Mouse (Mus musculus) gastrocnemius, postnatal 25 days (tissue): ENCODE data around the gene 2210016F16Rik. TPM values are rescaled to one million over a fixed set of nuclear protein-coding genes. Genes with fewer than 3 reads are reported as not detected.
"Not testable (repeated sequence)": the region's sequence is repeated elsewhere in the genome, so short reads cannot be mapped to it uniquely, and the experiment has no call there.

Source experiments
- DNase-seq: peaks from one replicate; pipeline ENCODE4 v3.0.0; 2022
- microRNA-seq, 2 experiments: library from miRNA; unstranded; fragments of <30 nt; microRNA quantifications; one replicate each; pipeline ENCODE4 v1.2.0; 2021; ENCODE audit warnings: borderline replicate concordance in 2 of 2
- total RNA-seq, 2 experiments: library from RNA; stranded (reverse); gene quantifications; 1 replicate in 1 of 2; 2 replicates in 1 of 2; pipeline ENCODE4 v1.2.3; 2021

2210016F16Rik gene
- total RNA-seq, 2 experiments from 2014 or later, result 7.0 to 7.2 TPM

DNA sequence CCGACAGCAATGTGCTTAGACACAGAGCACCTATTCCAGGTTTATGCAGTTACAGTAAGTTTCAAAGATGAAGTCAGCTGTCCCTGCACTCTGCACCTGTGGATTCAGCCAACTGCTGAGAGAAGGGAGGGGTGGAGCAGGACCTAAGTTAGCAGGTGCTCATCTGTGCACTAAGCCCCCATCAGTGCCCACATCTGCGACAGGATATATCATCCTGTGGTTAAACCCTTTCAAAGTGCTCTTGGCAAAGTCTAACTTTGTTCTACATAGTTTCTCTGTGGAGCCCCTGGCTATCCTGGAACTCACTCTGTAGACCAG is 11.9 kb downstream of the 2210016F16Rik start:
- no peak for DNase-seq

DNA sequence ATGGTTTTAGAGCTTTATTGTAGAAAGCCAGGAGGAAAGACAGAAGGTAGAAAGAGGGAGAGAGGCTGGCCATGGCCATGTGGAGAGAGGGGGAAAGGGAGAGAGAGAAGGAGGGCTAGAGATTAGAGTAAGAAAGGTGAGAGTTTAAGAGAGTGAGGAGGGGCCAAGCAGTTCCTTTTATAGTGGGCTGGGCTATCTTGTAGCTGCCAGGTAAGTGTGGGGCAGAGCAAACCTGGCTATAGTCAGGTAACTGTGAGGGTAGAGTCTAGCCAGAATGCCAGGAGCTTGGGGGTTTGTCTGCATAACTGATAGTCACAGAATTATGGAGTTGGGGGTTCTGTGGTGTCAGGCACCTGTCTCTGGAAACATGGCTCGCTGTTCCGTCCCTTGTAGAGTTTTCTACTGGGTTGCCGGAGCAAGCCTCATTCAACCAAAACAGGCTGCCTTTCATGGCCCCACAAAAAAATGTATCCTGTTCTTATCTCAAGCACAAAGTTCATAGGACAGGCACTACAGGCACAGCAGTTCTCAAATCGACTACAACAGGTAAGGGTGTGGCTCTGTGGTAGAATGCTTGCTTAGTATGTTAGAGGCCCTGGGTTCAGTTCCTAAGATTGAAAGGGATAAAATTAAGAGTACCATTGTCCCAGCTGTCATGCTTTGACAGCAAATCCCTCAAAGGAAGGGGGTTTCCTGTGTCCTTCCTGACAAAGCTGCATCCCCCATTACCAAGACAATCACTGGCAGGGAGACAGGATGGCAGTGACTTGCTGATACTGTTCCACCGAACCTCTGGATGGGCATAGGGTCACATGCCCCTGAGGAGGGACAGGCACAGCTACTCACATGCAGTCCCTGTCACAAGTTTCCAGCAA is 12.5 kb downstream of the 2210016F16Rik start:
- no peak for DNase-seq

DNA sequence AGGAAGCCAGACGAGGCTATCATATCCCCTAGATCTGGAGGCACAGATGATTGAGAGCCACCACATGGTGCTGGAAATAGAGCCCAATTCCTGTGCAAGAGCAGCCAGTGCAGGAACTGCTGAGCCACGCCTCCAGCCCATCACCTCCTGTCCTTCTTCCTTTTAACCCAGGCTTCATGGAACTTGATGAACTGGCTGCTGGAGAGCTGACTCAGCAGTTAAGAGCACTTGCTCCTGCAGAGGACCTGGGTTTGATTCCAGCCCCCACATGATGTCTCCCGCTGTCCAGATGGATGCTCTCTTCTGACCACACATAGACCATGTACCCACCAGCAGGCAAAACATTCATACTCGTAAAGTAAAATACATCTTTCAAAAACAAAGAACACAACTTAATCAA is 16.2 kb downstream of the 2210016F16Rik start:
- DNase-seq, result no peak

DNA sequence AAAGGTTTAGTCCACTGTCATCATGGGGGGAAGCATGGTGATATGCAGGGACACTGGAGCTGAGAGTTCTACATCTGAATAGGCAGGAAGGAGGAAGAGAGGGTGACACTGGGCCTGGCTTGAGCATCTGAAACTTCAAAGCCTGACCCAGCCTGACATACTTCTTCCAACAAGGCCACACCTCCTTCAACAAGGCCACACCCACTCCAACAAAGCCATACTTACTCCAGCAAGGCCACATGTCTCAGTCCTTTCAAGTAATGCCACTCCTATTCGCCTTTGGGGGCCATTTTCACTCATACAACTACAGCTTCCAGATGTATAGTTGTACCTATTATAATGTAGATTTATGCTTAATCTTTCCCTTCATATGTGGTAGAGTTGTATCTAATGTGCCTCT is 17.4 kb downstream of the 2210016F16Rik start:
- DNase-seq, result no peak

DNA sequence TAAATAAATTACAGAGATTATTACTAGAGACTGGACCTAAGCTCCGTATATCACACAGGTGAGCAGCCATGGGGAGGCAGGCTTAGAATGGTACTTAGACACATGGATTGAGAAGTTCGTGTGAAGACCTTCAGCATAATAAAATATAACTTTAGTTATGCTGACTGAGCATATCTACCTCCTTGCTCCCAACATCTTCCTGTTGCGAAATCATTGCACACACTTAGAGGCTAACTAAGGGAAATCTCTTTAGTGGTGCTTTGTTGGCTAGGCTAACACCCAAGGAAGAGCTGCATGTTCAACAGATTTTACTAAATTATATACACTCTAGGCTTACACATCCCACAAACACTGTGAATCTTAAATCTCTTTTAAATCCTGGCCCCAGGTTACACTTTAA is 18.7 kb downstream of the 2210016F16Rik start:
- no peak for DNase-seq

DNA sequence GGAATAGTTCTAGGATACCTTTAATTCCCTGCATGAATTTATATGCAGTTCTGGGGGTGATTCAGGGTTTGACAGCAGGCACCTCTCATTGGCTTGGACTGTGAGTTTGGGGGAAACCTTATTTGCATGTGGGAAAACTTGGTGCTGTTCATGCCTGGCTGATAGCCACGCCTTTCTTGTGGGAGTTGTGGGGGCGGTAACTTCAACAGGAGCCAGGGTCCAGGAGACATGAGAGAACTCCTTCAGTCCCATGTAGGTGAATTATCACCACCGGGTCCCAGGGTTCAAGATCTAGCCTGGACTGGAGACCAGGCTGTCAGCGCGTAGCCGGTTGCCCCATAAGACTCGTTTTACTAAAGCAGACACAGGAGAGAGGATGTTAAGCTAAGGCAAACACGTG is 19.8 kb downstream of the 2210016F16Rik start:
- DNase-seq, result not testable (repeated sequence)

DNA sequence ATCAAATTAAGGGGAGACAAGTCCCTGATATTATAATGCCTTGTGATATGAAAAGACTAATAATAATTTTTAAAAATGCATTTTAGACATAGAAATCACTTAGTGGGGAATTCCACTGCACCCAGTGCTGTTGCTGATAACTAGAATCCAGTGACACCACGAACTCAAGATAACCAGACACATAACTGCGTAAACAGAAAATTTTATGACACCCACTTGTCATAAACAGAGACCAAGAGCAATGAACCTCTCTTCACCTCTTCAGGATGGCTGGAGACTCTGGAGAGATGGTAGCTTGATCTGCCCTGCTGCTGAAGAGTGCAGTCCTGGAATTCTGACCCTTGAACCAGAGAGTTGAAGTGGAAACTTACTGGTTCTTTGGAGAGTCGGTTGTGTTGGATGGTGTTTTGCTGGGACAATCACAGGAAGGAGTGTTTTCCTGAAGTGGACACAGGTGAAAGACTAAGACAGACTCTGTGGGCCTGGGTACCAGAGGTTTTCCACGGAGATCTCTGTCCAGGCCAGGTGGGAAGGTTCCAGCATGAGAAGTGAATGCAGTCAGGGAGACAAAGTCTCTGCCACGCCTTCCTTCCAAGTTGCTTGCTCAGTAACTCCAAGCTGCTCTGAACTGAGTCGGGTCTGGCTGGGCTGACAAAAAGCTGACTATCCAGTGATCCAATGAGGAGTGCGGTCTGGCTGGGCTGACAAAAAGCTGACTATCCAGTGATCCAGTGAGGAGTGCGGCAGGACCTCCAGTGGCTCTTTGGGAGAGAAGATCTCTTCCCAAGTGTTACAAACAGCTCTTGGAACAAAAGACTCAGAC is 20.5 kb downstream of the 2210016F16Rik start:
- DNase-seq, result no peak

DNA sequence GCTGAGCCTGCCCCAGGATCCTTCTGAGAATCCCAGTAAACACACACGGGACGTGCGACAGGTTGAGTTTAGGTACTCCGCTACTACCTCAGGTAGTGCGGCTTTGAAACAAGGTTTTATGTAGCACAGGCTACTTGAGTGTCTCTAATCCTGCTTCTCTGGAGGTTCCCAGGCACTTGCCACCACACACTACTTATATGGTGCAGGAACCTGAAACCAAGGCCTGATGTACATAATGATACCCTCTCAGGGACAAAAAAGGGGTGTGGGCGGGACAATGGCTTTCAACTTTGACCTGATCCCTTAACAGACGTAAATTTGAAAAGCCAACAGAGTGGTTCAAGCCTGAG is 25.7 kb downstream of the 2210016F16Rik start:
- no peak for DNase-seq

DNA sequence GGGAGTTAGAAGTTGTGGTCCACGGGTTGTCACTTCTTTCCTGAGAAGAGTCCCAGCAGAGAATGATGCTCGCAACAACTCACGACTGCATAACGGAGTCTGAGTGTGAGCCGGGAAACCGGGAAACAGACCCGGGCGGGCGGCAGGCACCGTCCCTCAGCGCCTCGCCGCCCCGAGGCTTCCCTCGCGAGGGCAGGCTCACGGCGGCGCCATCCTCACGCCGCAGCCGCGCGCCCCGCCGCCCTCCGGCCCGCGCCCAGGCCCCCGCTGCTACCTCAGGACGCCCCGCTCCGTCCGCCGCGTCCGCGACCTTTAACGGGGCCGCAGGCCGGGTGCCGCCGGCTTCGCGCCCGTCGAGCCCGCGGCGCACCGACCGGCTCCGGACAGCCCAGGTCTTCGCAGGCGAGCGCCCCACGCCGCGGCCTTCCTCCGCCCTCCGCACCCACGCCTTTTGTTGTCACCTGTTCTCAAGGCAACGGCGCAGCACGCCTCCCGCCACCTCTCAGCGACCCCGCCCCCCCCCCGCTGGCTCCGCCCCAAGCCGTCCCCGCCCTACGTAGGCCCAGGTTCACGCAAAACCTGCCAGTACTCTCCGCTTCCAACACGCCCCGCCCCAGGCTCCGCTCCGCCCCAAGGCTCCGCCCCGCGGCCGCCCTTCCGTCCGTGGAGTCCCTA is 26.3 kb downstream of the 2210016F16Rik start, which contains the start of gene Kif27:
Gene Kif27 (minus strand): TSS at position 494 of the 675 bp plus-strand sequence.
- peak; percentile 82 for DNase-seq

DNA sequence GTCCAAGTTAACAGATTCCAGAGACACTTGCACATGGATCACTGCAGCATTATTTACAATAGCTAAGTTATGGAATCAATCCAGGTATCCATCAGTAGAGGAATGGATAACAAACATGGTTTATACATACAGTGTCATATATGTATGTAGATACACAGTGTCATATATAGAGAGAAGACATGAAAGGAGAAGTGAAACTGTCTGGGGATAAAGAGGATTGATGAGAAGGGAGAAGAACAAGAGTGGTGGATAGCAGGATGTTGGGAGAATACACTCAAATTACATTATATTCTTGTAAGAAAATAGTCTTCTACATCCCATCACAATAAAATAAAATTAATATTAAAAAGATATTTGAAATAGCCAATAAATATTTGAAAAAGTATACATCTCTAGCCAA is 32.0 kb downstream of the 2210016F16Rik start:
- no peak for DNase-seq

DNA sequence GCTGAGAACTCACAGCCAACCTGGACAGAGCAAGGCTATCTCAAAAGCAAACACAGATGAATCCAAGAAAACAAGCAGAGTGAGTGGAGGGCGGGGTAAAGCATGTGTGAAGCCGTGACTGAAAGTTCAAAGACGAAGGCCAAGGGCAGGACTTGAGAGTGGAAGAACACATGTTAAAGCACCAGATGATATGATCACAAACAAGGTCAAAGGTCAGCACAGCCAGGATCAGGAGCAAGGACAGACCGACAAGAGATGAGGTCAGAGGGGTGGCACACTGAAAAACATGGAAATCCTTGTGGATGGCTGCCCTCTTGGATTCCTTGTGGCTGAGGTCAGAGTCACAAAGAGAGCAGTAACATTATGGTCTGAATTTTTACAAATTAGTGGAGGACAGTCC is 34.4 kb downstream of the 2210016F16Rik start:
- no peak for DNase-seq

DNA sequence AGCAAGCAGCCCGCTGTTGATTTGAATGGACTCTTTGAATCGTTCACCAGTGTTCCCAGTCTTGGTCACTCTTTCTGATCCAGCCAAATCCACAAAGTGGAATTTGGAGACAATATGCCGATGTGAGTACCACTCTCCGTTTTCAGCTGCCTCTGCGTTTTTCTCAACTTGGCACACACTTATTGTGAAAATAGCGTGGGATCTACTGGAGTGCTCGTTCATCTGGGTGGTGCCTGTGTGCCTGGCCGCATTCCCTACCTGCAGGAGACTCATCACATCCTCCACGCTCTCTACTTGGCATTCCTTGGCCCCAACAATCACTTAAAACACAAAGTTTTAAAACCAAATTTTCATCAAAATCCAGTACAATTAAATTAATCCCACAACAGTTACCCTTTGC is 40.5 kb downstream of the 2210016F16Rik start:
- DNase-seq, result no peak

DNA sequence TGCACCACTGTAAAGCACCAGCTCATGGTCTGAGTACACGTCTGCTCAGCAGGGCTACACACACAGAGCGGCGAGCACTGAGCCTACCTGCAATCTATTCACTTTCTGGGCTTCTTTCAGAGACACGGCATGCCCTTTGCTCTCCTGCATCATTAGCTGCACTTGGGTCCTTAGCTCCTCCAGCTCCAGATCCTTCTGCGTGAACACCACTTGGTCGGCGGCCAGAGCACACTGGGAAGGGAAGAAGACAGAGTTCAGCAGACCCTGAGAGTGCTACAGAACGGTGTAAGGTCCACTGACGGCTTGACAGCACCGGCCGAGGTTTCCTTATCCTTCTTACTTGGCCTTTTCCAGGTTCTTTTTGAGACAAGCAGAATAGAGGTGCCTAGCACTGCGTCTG is 47.6 kb downstream of the 2210016F16Rik start:
- no peak for DNase-seq

DNA sequence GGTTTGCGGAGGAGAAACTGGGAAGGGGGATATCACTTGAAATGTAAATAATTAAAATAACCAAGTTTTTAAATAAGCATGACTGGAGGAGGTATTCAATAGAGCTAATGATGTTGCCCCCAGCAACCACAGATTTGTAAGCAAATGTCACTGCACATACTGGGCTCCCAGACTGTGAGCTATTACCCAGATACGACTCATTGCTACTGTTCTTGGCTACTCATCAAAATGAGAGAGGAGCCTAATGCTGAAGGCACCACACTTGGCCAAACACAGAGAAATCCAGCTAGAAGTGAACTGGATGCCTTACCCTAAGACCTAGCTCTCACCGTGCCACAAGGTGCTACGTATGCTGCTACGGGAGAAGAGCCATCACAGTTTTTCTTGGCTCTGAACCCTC is 50.9 kb downstream of the 2210016F16Rik start:
- no peak for DNase-seq

Small RNA genes within 50 kb of the gene (microRNA-seq; reads per million reads assigned to microRNA genes)
- gene Mir7-1, result 36.8 to 62.2 reads per million in 2 experiments

Other genes starting within 250 kb of the 2210016F16Rik start
- 10 to 100 TPM in 1 of 2 experiments, 1 to 10 TPM in 1; 9.3 to 12.2 TPM for gene Idnk, start 227.6 kb downstream of the 2210016F16Rik start, total RNA-seq
- gene Ubqln1, start 169.6 kb downstream of the 2210016F16Rik start, total RNA-seq, result 10 to 100 TPM; 41.1 to 42.4 TPM
- 10 to 100 TPM; 17.8 to 20.9 TPM for gene Gkap1, start 109.5 kb downstream of the 2210016F16Rik start, total RNA-seq
- gene Kif27, start 26.1 kb downstream of the 2210016F16Rik start, total RNA-seq, result under 1 TPM in 1 of 2 experiments, not detected in 1; 0.05 TPM
- 1 to 10 TPM; 4.8 to 5.5 TPM for gene Rmi1, start 17.0 kb upstream of the 2210016F16Rik start, total RNA-seq
- 100 to 1,000 TPM; 237 to 240 TPM for gene Hnrnpk, start 18.1 kb upstream of the 2210016F16Rik start, total RNA-seq
- gene Slc28a3, start 225.7 kb upstream of the 2210016F16Rik start, total RNA-seq, result not detected